Mouse (Mus musculus) bone marrow macrophage, adult 2 months (primary cell): ENCODE results near the gene Ugt8a.

Experiments used
- CTCF ChIP-seq: IDR thresholded peaks from 2 replicates; pipeline ENCODE4 v1.5.1; 2012; ENCODE audit warnings: low read depth, mild to moderate bottlenecking, low read length, moderate library complexity
- POLR2A ChIP-seq: IDR thresholded peaks from 2 replicates; pipeline ENCODE4 v1.6.1; 2012; ENCODE audit warnings: mild to moderate bottlenecking, low read depth, low read length, borderline replicate concordance

- TF ChIP-seq CTCF: no peak
- TF ChIP-seq POLR2A: no peak
These were observed 7.4 kb downstream of the Ugt8a start for GRCm38 (mm10) chr3:125931059-125931458.
